Mouse (Mus musculus) cerebellum, adult 8-10 months (tissue): Measurements from ENCODE around the gene Gm3417.
"Not testable (repeated sequence)": the region's sequence is repeated elsewhere in the genome, so short reads cannot be mapped to it uniquely, and the experiment has no call there.

ENCODE experiments used
- DNase-seq: peaks from one replicate; pipeline ENCODE4 v3.0.0; 2022

The Gm3417 gene

DNA sequence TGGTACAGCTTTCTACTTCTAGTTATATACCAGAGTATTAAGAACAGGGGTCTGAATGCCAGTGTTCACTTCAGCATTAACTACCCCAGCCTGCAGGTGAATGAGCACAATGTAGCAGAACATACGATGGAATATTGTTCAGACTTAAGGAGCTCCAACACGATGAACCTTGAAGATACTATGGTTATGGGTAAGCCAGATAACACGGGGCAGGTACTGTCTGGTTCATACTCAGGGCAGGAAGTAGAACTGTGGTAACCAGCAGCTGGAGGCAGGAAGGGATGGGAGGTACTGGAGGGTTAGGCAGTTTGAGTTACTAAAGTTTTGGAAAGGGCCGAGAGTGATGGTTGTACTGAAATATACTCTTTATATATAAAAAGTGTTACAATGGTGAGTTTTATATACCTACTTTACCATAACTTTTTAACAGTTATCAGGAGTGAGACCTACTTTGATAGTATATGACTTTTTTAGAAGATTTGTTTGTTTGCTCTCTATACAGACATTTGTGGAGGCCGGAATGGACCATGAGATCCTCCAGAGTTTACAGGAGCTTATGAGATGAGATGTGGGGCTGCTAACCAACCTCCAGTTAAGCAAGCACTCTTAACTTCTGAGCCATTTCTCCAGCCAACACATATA, 19.8 kb downstream of the Gm3417 start:
- no peak for DNase-seq

DNA sequence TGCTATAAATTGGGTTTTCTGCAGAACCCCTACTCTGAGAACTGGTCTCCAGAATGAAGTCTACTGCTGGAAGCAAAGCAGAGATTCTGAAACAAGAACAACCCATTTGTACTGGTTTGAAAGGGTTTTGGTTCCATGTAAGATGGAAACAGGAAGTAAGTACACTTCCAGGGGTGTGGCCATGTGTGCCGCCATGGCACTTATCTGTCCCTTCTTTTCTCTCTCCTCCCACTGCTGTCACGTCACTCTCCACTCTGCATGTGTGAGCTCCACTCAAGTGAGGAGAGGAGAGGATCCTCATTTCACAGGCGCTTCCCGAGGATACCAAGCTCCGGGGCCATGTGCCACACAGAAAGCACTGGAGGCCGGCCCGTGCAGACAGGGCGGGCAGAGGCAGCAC, 25.1 kb downstream of the Gm3417 start:
- DNase-seq: no peak

DNA sequence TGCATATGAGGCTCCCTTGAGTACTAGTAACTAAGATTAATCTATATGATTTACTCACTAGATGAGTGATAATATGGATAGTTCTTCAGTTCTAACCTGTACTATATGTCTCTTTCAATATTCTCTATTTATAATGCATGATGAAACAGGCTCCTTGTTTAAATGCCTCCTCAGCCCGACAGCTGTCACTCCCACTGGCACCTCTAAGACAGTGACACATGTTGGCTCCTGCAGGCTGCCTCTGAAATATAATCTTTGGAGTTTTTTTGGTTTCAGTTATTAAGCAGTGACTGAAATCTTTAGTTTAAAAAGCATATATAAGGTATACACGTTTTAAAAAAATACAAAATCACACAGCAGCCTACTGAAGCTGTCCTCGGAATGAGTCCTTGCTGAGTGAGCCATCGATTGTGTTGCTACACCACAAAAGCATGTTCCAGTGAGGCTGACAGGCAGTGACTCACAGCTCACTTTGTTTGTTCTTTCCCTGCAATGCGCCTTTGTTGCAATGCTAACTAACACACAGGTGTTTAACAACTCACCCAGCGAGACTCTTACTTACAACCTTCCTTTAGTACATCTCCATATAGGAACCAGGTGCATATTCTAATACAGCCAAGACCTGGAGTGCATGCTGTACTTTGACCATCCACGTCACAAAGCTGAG, 29.3 kb downstream of the Gm3417 start:
- DNase-seq: no peak

DNA sequence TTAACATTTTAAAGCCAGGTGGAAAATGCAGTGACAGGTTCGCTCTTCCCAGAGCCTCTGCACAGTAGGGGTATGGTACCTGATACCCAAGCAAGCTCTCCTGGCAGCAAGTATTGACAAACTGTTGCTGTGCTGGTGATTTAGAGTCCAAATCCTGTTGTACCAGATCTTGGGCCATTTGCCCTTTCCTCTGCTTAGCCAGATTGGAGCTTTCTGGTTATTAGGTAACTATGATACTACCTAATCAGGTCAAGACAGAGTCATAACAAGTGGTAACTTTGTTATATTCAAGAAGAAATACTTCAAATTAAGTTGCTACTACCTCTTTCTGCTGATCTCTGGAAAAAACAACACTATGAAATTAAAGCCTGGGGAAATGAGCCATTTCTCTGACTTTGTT, 34.0 kb downstream of the Gm3417 start:
- DNase-seq: no peak

DNA sequence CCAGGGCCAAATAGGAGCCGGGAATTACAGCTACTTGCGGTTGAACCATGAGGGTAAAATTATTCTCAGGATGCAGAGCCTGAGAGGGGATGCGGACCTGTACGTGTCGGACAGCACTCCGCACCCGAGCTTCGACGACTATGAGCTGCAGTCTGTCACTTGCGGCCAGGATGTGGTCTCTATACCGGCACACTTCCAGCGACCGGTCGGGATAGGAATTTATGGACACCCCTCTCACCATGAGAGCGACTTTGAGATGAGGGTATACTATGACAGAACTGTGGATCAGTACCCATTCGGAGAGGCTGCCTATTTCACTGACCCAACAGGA, 34.9 kb downstream of the Gm3417 start:
- DNase-seq: no peak

DNA sequence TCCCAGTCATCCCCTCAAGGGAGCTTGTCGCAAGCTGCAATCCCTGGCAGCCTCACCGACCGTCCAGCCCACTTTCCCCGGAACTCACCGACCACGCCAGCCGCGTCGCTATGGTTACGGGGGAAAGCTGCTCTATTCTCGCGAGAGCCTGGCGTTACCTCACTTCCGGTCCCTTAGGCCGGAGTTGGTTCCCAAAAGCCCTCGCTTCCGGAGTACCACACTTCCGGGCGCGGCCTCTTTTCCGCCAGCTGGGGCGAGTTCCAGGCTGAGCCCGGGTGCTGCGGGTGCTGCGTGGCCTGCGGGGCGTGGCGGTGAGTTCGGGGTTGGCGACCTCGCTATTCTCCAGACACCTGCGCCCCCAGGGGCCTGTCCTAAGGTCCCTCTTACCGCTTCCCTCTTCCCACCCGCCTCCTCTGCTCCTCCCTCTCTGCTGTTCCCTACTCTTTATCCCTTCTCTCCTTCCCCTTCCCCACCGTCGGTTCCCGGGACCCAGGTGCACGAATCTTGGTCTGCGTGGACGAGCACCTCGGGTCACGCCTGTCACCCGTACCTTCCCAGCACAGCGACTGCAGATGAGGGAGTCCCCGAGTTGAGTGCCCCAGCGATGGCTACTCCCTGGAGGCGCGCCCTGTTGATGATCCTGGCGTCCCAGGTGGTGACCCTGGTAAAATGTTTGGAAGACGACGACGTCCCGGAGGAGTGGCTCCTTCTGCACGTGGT, 35.4 kb downstream of the Gm3417 start, which contains the start of the genes Wdr27 and 1600012H06Rik:
Wdr27 (minus strand) TSS at position 150 of the 720 bp plus-strand sequence.
1600012H06Rik (plus strand) TSS at position 176 of the 720 bp plus-strand sequence.
- DNase-seq: peak; percentile 97

- DNase-seq: peak; percentile 13
Observed at GRCm38 (mm10) chr17:14942181-14942580, 36.4 kb downstream of the Gm3417 start.

GRCm38 (mm10) chr17:14935841-14936605, 42.6 kb downstream of the Gm3417 start:
- no peak for DNase-seq

DNA sequence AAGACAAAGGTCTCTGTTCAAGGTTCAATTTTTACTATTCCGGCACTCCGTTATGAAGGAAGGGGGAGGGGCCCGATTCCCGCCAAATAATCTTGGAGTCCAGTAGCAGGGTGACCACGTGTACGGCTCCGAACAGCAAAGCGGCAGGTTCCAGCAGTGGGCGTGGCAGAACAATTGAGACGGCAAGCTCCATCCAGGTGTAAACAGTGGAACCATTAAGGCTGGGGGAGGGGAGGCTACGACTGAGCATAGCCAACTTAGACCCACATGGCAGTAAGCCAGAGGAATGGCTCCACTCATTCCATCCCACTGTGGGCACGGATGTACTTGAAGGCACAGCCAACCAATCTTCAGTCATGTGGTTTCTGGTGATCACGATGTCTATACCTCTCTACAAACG, 43.3 kb downstream of the Gm3417 start:
- DNase-seq: not testable (repeated sequence)

DNA sequence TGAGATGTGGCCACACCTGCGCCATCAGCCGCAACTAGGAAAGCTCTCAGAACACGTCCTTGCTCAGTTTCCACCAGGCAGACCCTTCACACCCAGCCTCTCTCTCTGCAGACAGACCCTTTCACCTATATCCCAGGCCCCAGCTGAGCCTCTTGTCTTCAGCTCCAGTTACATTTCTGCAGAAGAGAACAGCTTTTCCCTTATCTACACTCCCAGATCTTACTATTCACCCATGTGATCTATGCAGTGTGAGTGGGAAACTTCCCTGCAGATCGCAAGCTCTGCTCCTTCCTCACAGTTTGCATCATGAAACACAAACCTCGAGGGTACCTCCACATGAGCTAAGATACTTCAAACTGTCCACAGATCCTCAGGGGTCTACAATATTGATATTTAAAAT, 47.1 kb downstream of the Gm3417 start:
- no peak for DNase-seq

DNA sequence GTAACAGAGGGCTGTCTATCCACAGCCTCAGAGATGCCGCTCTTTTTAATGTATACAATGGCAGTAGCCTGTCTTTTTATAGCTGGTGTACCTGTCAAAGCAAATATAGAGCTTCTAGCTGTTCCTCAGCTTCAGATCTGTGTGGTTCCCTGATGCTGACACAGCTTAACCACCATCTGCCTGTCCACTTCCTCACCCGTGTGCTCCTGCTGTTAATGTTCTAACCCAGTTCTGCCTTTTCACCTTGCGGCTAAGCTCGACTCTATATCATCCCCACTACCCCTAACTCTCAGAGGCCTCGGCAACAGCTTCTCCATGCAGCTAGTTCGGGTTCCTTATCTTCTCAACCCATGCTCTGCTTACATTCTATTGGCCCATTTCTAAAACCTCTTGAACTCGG, 47.9 kb downstream of the Gm3417 start:
- no peak for DNase-seq

DNA sequence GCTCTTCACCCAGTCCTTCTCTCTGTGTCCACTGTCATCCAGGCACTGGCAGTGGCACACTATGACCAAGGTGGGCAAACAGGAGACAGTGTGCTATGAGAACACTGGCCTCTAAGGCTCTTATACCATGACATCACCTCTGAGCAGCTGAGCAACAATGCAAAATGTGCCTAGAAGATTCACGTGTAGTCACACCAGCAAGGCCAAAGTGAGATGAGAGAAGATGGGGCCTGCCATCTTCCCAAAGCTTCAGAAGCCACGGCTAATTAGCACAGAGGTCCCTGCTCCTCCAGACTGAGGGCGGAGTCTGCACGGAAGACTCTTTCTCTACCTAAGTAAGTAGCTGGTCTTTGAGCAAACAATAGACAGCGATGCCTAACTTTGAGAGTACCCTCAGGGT, 50.0 kb downstream of the Gm3417 start:
- DNase-seq: no peak

- no peak for DNase-seq
Observed at GRCm38 (mm10) chr17:14927644-14928218, 50.9 kb downstream of the Gm3417 start.

GRCm38 (mm10) chr17:14921582-14921981, 57.0 kb downstream of the Gm3417 start:
- DNase-seq: no peak

GRCm38 (mm10) chr17:14917866-14918265, 60.7 kb downstream of the Gm3417 start:
- no peak for DNase-seq

DNA sequence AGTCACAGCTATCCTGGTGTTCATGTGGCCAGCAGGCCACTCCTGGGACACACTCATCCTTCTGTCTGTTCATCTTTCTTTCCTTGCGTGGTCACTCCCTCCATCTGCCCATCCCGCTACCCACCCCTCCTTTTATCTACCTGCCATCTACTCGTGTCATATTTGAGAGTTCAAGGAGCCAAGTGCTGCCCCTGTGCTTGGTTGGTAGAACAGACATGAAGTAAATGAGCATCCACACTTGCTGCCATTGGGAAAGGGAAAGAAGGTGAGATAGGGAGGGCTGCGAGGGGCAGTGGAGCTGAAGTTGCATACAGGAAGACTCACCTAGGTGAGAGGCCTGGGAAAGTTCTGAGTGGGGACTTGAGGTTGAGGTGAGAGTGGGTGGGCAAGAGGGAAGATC, 64.2 kb downstream of the Gm3417 start:
- DNase-seq: no peak
